Mouse (Mus musculus) lung, postnatal 0 days (tissue): ENCODE results near the gene Wbp1l.

ENCODE experiments used
- CTCF ChIP-seq: IDR thresholded peaks from 2 replicates; pipeline ENCODE4 v1.5.1; 2016; ENCODE audit warnings: antibody characterized with exemption, mild to moderate bottlenecking
- EP300 ChIP-seq: IDR thresholded peaks from 2 replicates; pipeline ENCODE4 v1.6.1; 2016; ENCODE audit warnings: antibody characterized with exemption, mild to moderate bottlenecking, control low read depth

- no peak for TF ChIP-seq CTCF
- no peak for TF ChIP-seq EP300
Observed at GRCm38 (mm10) chr19:46644343-46644792, 45.5 kb downstream of the Wbp1l start.
